Mouse (Mus musculus) midbrain, embryonic 14.5 days (tissue): ENCODE measurements around the gene Cxcr5. TPM values are rescaled to one million over a fixed set of nuclear protein-coding genes. Genes with fewer than 3 reads are reported as not detected.

Source experiments
- ATAC-seq: fragments of 200-750 bp; cut with Nextera tagmentation; 2 replicates; pipeline ENCODE4 v1.8.0; 2017; ENCODE audit warnings: moderate number of reproducible peaks, moderate library complexity; ENCODE audit not compliant: low FRiP score, low TSS enrichment
- DNase-seq: peaks from one replicate; pipeline ENCODE4 v3.0.0-alpha.2; 2015
- H3K27ac ChIP-seq: fragments of 300-500 bp; sonication (generic); replicated peaks from 2 replicates; pipeline ENCODE4 v1.5.1; 2014; ENCODE audit warnings: mild to moderate bottlenecking, low read depth, low read length, moderate library complexity
- H3K27me3 ChIP-seq: fragments of 300-500 bp; sonication (generic); 2 replicates; pipeline ENCODE4 v1.6.1; 2014; ENCODE audit warnings: low read length, control low read depth, mixed read lengths; ENCODE audit not compliant: control insufficient read depth, insufficient read depth
- H3K36me3 ChIP-seq: fragments of 300-500 bp; sonication (generic); 2 replicates; pipeline ENCODE4 v1.6.1; 2014; ENCODE audit warnings: low read length, control low read depth; ENCODE audit not compliant: control insufficient read depth, insufficient read depth
- H3K4me1 ChIP-seq: fragments of 300-500 bp; sonication (generic); 2 replicates; pipeline ENCODE4 v1.6.1; 2014; ENCODE audit warnings: mild to moderate bottlenecking, antibody characterized with exemption, low read length, control low read depth; ENCODE audit not compliant: control insufficient read depth, insufficient read depth
- H3K4me2 ChIP-seq: fragments of 300-500 bp; sonication (generic); 2 replicates; pipeline ENCODE4 v1.6.1; 2014; ENCODE audit warnings: mild to moderate bottlenecking, low read length, moderate library complexity
- H3K4me3 ChIP-seq: fragments of 300-500 bp; sonication (generic); replicated peaks from 2 replicates; pipeline ENCODE4 v1.5.1; 2014; ENCODE audit warnings: low read depth, low read length
- H3K9ac ChIP-seq: fragments of 300-500 bp; sonication (generic); replicated peaks from 2 replicates; pipeline ENCODE4 v1.6.1; 2014; ENCODE audit warnings: mild to moderate bottlenecking, low read length, moderate library complexity
- H3K9me3 ChIP-seq: fragments of 300-500 bp; sonication (generic); 2 replicates; pipeline ENCODE4 v1.6.1; 2016; ENCODE audit warnings: low read length, control low read depth, mixed read lengths; ENCODE audit not compliant: control insufficient read depth
- WGBS: fragments of 180-500 bp; shearing (Covaris S2); extraction: QIAGEN DNeasy Blood & Tissue Kit; methylation state at CpG from one replicate; pipeline ENCODE4 v1.1.7; 2014; 5-methylcytosine and 5-hydroxymethylcytosine counted together
- polyA plus RNA-seq: library from polyadenylated mRNA; unstranded; fragments of >200 nt; fragmentation: Nextera tagmentation; extraction: Ambion mirVana; gene quantifications from 2 replicates; pipeline ENCODE4 v1.2.1, GENCODE M21; 2014

Cxcr5 gene
- polyA plus RNA-seq, 1 experiment from 2014 or later: not detected

GRCm38 (mm10) chr9:44511935-44512716 is 49.6 kb downstream of the Cxcr5 start:
- no peak overlapping the region for H3K27ac ChIP-seq
- peaks cover 23% of the 10 kb centered on the region for H3K36me3 ChIP-seq
- H3K9me3 ChIP-seq: no peaks in the 10 kb centered on the region
- no peak for DNase-seq
- no peak overlapping the region for H3K4me2 ChIP-seq
- WGBS: 81% methylated on average over 9 of the region's 9 CpGs
- H3K4me1 ChIP-seq: peaks cover 10% of the 10 kb centered on the region; the same call in 1 of the 2 replicates
- no peaks in the 10 kb centered on the region for H3K27me3 ChIP-seq
- no peak overlapping the region for H3K4me3 ChIP-seq
- no peak overlapping the region for H3K9ac ChIP-seq
- no peak for ATAC-seq

- no peak overlapping the region for H3K9ac ChIP-seq
- H3K9me3 ChIP-seq: no peaks in the 10 kb centered on the region
- no peak overlapping the region for H3K27ac ChIP-seq
- H3K4me2 ChIP-seq: no peak overlapping the region
- no peak for DNase-seq
- ATAC-seq: no peak
- H3K4me1 ChIP-seq: peaks cover 10% of the 10 kb centered on the region; the same call in 1 of the 2 replicates
- WGBS: 78% methylated on average over 5 of the region's 5 CpGs
- H3K27me3 ChIP-seq: no peaks in the 10 kb centered on the region
- no peak overlapping the region for H3K4me3 ChIP-seq
- H3K36me3 ChIP-seq: peaks cover 34% of the 10 kb centered on the region
Measured at GRCm38 (mm10) chr9:44510872-44511601, 50.6 kb downstream of the Cxcr5 start.

- Histone ChIP-seq H3K9ac (no peak overlapping the region), H3K9me3 (no peaks in the 10 kb centered on the region), H3K4me1 (peaks cover 10% of the 10 kb centered on the region; the same call in 1 of the 2 replicates), H3K27ac (no peak overlapping the region), H3K4me3 (no peak overlapping the region; the same call in 1 of the 2 replicates), H3K4me2 (peak overlapping the region; percentile 46; the same call in 1 of the 2 replicates), H3K36me3 (peaks cover 40% of the 10 kb centered on the region), H3K27me3 (no peaks in the 10 kb centered on the region)
- 35% methylated on average over 9 of the region's 9 CpGs for WGBS
- no peak for DNase-seq
- ATAC-seq: no peak
Measured at GRCm38 (mm10) chr9:44510355-44510871, 51.3 kb downstream of the Cxcr5 start.

GRCm38 (mm10) chr9:44509487-44510354 is 52.0 kb downstream of the Cxcr5 start:
- Histone ChIP-seq H3K27ac (peak overlapping the region; percentile 20; the same call in 1 of the 2 replicates), H3K36me3 (peaks cover 44% of the 10 kb centered on the region), H3K27me3 (no peaks in the 10 kb centered on the region), H3K4me2 (peak overlapping the region; percentile 46), H3K4me1 (peaks cover 10% of the 10 kb centered on the region; the same call in 1 of the 2 replicates), H3K9ac (peak overlapping the region; percentile 13; the same call in 1 of the 2 replicates), H3K9me3 (no peaks in the 10 kb centered on the region), H3K4me3 (peak overlapping the region; percentile 19)
- 11% methylated on average over 26 of the region's 27 CpGs for WGBS
- peak; percentile 81 for DNase-seq
- no peak for ATAC-seq

GRCm38 (mm10) chr9:44508721-44509486 is 52.8 kb downstream of the Cxcr5 start:
- Histone ChIP-seq H3K4me3 (no peak overlapping the region), H3K36me3 (peaks cover 49% of the 10 kb centered on the region), H3K4me2 (no peak overlapping the region), H3K27ac (no peak overlapping the region), H3K9me3 (no peaks in the 10 kb centered on the region), H3K4me1 (peaks cover 10% of the 10 kb centered on the region; the same call in 1 of the 2 replicates), H3K9ac (peak overlapping the region; percentile 13; the same call in 1 of the 2 replicates), H3K27me3 (no peaks in the 10 kb centered on the region)
- WGBS: 81% methylated on average over 19 of the region's 19 CpGs
- DNase-seq: no peak
- no peak for ATAC-seq

GRCm38 (mm10) chr9:44508124-44508619 is 53.5 kb downstream of the Cxcr5 start:
- Histone ChIP-seq H3K4me1 (peaks cover 10% of the 10 kb centered on the region; the same call in 1 of the 2 replicates), H3K4me3 (no peak overlapping the region), H3K9ac (no peak overlapping the region), H3K36me3 (peaks cover 51% of the 10 kb centered on the region), H3K27ac (no peak overlapping the region), H3K27me3 (no peaks in the 10 kb centered on the region), H3K4me2 (no peak overlapping the region), H3K9me3 (no peaks in the 10 kb centered on the region)
- no peak for ATAC-seq
- 90% methylated on average over 18 of the region's 18 CpGs for WGBS
- DNase-seq: no peak

- ATAC-seq: no peak
- H3K9ac ChIP-seq: no peak overlapping the region
- WGBS: 91% methylated on average over 6 of the region's 6 CpGs
- no peak overlapping the region for H3K4me2 ChIP-seq
- H3K4me3 ChIP-seq: no peak overlapping the region
- DNase-seq: no peak
- no peaks in the 10 kb centered on the region for H3K27me3 ChIP-seq
- H3K36me3 ChIP-seq: peaks cover 51% of the 10 kb centered on the region
- no peak overlapping the region for H3K27ac ChIP-seq
- H3K4me1 ChIP-seq: peaks cover 10% of the 10 kb centered on the region; the same call in 1 of the 2 replicates
- H3K9me3 ChIP-seq: no peaks in the 10 kb centered on the region
Measured at GRCm38 (mm10) chr9:44507345-44507744, 54.3 kb downstream of the Cxcr5 start.
